Mouse (Mus musculus) neural tube, embryonic 13.5 days (tissue): ENCODE data around the gene Ercc1. TPM values are rescaled to one million over a fixed set of nuclear protein-coding genes. Genes with fewer than 3 reads are reported as not detected.

Experiments used
- ATAC-seq: fragments of 200-750 bp; cut with Nextera tagmentation; 2 replicates; pipeline ENCODE4 v1.8.0; 2017; ENCODE audit warnings: low read depth, mild to moderate bottlenecking, moderate TSS enrichment, moderate library complexity
- H3K27ac ChIP-seq: fragments of 300-500 bp; sonication (generic); replicated peaks from 2 replicates; pipeline ENCODE4 v1.5.1; 2015; ENCODE audit warnings: moderate library complexity, mild to moderate bottlenecking, inconsistent platforms
- H3K27me3 ChIP-seq: fragments of 300-500 bp; sonication (generic); 2 replicates; pipeline ENCODE4 v1.6.1; 2015; ENCODE audit warnings: mild to moderate bottlenecking, inconsistent platforms
- H3K36me3 ChIP-seq: fragments of 300-500 bp; sonication (generic); 2 replicates; pipeline ENCODE4 v1.6.1; 2015; ENCODE audit warnings: mild to moderate bottlenecking, inconsistent platforms
- H3K4me1 ChIP-seq: fragments of 300-500 bp; sonication (generic); replicated peaks from 2 replicates; pipeline ENCODE4 v1.6.1; 2015; ENCODE audit warnings: inconsistent platforms
- H3K4me2 ChIP-seq: fragments of 300-500 bp; sonication (generic); 2 replicates; pipeline ENCODE4 v1.6.1; 2015; ENCODE audit warnings: inconsistent platforms, mild to moderate bottlenecking, moderate library complexity
- H3K4me3 ChIP-seq: fragments of 300-500 bp; sonication (generic); 2 replicates; pipeline ENCODE4 v1.5.1; 2015; ENCODE audit warnings: mild to moderate bottlenecking, inconsistent platforms
- H3K9ac ChIP-seq: fragments of 300-500 bp; sonication (generic); 2 replicates; pipeline ENCODE4 v1.6.1; 2015; ENCODE audit warnings: moderate library complexity, mild to moderate bottlenecking, inconsistent platforms
- H3K9me3 ChIP-seq: fragments of 300-500 bp; sonication (generic); 2 replicates; pipeline ENCODE4 v1.6.1; 2016; ENCODE audit warnings: inconsistent platforms
- WGBS: fragments of 180-500 bp; shearing (Covaris S2); methylation state at CpG from one replicate; pipeline ENCODE4 v1.1.7; 2015; 5-methylcytosine and 5-hydroxymethylcytosine counted together
- polyA plus RNA-seq: library from polyadenylated mRNA; unstranded; fragments of >200 nt; fragmentation: Nextera tagmentation; extraction: Ambion mirVana; gene quantifications from 2 replicates; pipeline ENCODE4 v1.2.1, GENCODE M21; 2015

Ercc1 gene
- polyA plus RNA-seq, 1 experiment from 2014 or later = 90.7 TPM

- Histone ChIP-seq H3K27ac (no peak overlapping the region), H3K9ac (peak overlapping the region; percentile 70), H3K4me3 (peak overlapping the region; percentile 72), H3K9me3 (no peaks in the 10 kb centered on the region), H3K36me3 (peaks cover 21% of the 10 kb centered on the region), H3K27me3 (peaks cover 11% of the 10 kb centered on the region; the same call in 1 of the 2 replicates), H3K4me2 (peak overlapping the region; percentile 95), H3K4me1 (peaks cover 41% of the 10 kb centered on the region)
- under 1% methylated on average over 27 of the region's 27 CpGs for WGBS
- ATAC-seq = peak; percentile 55
Measured at GRCm38 (mm10) chr7:19360944-19361343, 16.4 kb downstream of the Ercc1 start.

GRCm38 (mm10) chr7:19361720-19362119 lies 17.1 kb downstream of the Ercc1 start:
- peaks cover 41% of the 10 kb centered on the region for H3K4me1 ChIP-seq
- ATAC-seq = no peak
- 12% methylated on average over 16 of the region's 16 CpGs for WGBS
- no peaks in the 10 kb centered on the region for H3K9me3 ChIP-seq
- H3K27me3 ChIP-seq = peaks cover 11% of the 10 kb centered on the region; the same call in 1 of the 2 replicates
- H3K9ac ChIP-seq = peak overlapping the region; percentile 70
- peak overlapping the region; percentile 95 for H3K4me2 ChIP-seq
- H3K27ac ChIP-seq = no peak overlapping the region
- peaks cover 13% of the 10 kb centered on the region for H3K36me3 ChIP-seq
- H3K4me3 ChIP-seq = peak overlapping the region; percentile 72

- no peak overlapping the region for H3K4me3 ChIP-seq
- no peak for ATAC-seq
Measured at GRCm38 (mm10) chr7:19362276-19362675, 17.7 kb downstream of the Ercc1 start.

GRCm38 (mm10) chr7:19363881-19364280 lies 19.3 kb downstream of the Ercc1 start:
- Histone ChIP-seq H3K27ac (no peak overlapping the region), H3K4me2 (no peak overlapping the region), H3K36me3 (no peaks in the 10 kb centered on the region), H3K4me3 (no peak overlapping the region), H3K27me3 (peaks cover 17% of the 10 kb centered on the region), H3K4me1 (peaks cover 28% of the 10 kb centered on the region), H3K9ac (no peak overlapping the region), H3K9me3 (no peaks in the 10 kb centered on the region)
- ATAC-seq = no peak
- WGBS = 3% methylated on average over 18 of the region's 18 CpGs

More at GRCm38 (mm10) chr7:19362276-19362675, 17.7 kb downstream of the Ercc1 start:
- peaks cover 11% of the 10 kb centered on the region; the same call in 1 of the 2 replicates for H3K27me3 ChIP-seq
- H3K9me3 ChIP-seq = no peaks in the 10 kb centered on the region
- H3K4me2 ChIP-seq = 0 out of 2 replicates have a peak overlapping the region, but pooled peaks have one; percentile 95
- H3K27ac ChIP-seq = no peak overlapping the region
- peaks cover 8% of the 10 kb centered on the region for H3K36me3 ChIP-seq
- 40% methylated on average over 4 of the region's 4 CpGs for WGBS
- no peak overlapping the region for H3K9ac ChIP-seq
- peaks cover 41% of the 10 kb centered on the region for H3K4me1 ChIP-seq

DNA sequence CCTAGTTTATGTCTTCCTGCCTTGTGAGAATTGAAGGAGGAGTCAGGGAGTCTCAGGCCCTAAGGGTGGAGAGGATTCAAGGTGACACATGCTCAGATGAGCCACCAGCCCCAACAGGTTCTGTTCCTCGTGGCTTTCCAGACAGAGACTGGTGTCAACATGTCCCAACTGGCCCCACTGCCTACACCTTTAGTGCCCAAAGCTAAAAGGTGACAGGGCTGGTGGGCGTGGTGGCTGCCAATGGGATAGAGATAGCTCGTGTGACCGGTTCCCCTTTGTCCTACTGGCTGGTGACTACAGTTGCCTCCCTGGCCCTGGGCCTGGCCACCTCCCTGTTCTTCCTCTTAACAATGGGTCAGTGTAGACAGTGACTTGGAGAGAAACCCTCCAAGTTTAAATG lies 20.8 kb downstream of the Ercc1 start:
- H3K4me1 ChIP-seq = peaks cover 28% of the 10 kb centered on the region
- ATAC-seq = no peak
- H3K27me3 ChIP-seq = peaks cover 25% of the 10 kb centered on the region
- H3K4me3 ChIP-seq = no peak overlapping the region
- H3K4me2 ChIP-seq = no peak overlapping the region
- H3K27ac ChIP-seq = no peak overlapping the region
- no peak overlapping the region for H3K9ac ChIP-seq
- no peaks in the 10 kb centered on the region for H3K36me3 ChIP-seq
- no peaks in the 10 kb centered on the region for H3K9me3 ChIP-seq
- 83% methylated on average over 4 of the region's 4 CpGs for WGBS

DNA sequence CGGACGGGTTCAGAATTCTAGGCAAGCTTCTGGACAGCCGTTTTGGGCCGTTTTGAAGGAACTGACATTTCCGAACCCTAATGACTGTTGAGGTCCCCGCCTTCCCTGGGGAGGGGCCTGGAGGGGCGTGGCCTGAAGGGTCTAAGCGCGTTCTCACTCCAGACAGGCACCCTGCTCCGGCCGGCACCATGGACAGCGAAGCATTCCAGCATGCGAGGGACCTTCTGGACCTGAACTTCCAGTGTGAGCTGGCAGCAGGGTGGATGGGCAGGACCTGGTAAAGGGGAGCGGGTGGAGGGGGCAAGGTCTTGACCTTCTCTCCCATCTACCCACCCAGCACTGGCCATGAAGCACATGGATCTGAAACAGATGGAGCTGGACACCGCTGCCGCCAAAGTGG lies 23.8 kb downstream of the Ercc1 start:
- Histone ChIP-seq H3K36me3 (no peaks in the 10 kb centered on the region), H3K27me3 (peaks cover 15% of the 10 kb centered on the region), H3K4me2 (no peak overlapping the region), H3K4me3 (no peak overlapping the region), H3K27ac (no peak overlapping the region), H3K9ac (no peak overlapping the region), H3K4me1 (peaks cover 9% of the 10 kb centered on the region), H3K9me3 (no peaks in the 10 kb centered on the region)
- whole genome bisulfite sequencing = 18% methylated on average over 16 of the region's 16 CpGs
- ATAC-seq = no peak

DNA sequence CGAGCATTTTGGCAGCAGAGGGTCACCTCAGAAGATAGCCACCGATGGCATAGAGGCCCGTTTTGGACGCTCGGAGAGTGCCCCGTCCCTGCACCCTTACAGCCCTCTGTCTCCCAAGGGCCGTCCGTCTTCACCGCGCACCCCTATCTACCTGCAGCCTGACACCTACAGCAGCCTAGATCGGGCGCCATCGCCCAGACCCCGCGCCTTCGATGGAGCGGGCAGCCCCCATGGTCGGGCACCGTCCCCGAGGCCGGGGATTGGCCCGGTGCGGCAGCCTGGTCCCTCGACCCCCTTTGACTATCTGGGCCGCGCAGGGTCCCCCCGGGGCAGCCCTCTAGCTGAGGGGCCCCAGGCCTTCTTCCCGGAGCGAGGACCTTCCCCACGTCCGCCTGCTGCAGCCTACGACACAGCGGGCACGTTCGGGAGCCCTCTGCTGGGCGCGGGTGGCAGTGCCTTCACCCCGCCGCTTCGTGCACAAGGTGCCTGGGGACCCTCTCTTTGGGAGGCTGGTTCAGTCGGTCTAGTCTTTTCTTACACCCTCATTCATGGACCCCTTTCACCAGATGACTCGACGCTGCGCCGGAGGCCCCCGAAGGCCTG lies 25.3 kb downstream of the Ercc1 start:
- H3K9ac ChIP-seq = peak overlapping the region; percentile 63
- peak; percentile 80 for ATAC-seq
- no peaks in the 10 kb centered on the region for H3K9me3 ChIP-seq
- peak overlapping the region; percentile 35 for H3K4me3 ChIP-seq
- peak overlapping the region; percentile 54 for H3K4me2 ChIP-seq
- H3K27me3 ChIP-seq = peaks cover 15% of the 10 kb centered on the region
- H3K4me1 ChIP-seq = peaks cover 5% of the 10 kb centered on the region
- no peak overlapping the region for H3K27ac ChIP-seq
- 10% methylated on average over 46 of the region's 46 CpGs for WGBS
- no peaks in the 10 kb centered on the region for H3K36me3 ChIP-seq

GRCm38 (mm10) chr7:19373367-19373766 lies 28.8 kb downstream of the Ercc1 start:
- Histone ChIP-seq H3K9me3 (no peaks in the 10 kb centered on the region), H3K9ac (no peak overlapping the region), H3K36me3 (no peaks in the 10 kb centered on the region), H3K4me1 (peaks cover 5% of the 10 kb centered on the region), H3K4me3 (no peak overlapping the region), H3K4me2 (no peak overlapping the region), H3K27me3 (peaks cover 14% of the 10 kb centered on the region), H3K27ac (no peak overlapping the region)
- no peak for ATAC-seq
- WGBS = 84% methylated on average over 2 of the region's 2 CpGs

DNA sequence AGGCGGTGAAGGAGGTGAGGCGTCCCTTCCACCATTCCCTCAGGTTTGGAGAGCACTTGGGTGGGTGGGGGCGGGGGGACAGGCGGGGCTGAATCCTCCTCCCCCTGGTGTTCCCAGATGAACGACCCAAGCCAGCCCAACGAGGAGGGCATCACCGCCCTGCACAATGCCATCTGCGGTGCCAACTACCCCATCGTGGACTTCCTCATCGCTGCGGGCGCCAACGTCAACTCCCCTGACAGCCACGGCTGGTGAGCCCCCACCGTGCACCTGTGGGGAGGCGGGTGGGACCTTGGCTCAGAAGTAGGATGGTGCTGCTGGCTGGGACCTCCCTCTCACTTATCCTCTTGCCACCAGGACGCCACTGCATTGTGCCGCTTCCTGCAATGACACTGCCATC lies 30.8 kb downstream of the Ercc1 start:
- H3K27me3 ChIP-seq = no peaks in the 10 kb centered on the region
- ATAC-seq = no peak

GRCm38 (mm10) chr7:19376019-19376418 lies 31.4 kb downstream of the Ercc1 start:
- H3K9me3 ChIP-seq = no peaks in the 10 kb centered on the region
- WGBS = 94% methylated on average over 4 of the region's 4 CpGs

More for the DNA sequence above, 30.8 kb downstream of the Ercc1 start:
- no peak overlapping the region for H3K4me3 ChIP-seq
- no peaks in the 10 kb centered on the region for H3K36me3 ChIP-seq
- no peaks in the 10 kb centered on the region for H3K9me3 ChIP-seq
- H3K9ac ChIP-seq = no peak overlapping the region
- no peak overlapping the region for H3K27ac ChIP-seq
- H3K4me1 ChIP-seq = no peaks in the 10 kb centered on the region
- 79% methylated on average over 18 of the region's 18 CpGs for WGBS
- H3K4me2 ChIP-seq = no peak overlapping the region

DNA sequence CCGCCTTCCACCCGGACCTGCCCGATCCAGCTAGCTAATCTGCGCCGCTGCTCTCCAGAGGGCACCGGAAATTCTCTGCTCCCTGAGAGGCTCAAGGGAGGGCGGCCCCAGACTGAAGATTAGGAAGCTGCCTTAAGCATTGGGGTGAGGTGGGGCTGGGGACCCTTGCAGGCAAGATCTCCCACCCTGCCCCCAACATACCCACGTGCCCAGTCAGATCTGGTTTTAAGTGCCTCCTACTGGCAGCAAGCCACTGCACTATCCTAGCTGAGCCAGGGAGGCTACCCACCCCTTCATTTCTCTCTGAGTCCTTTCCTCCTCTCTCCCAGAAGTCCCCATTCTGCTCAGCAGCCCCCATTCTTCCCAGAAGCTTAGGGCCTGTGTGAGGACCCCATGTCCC lies 33.5 kb downstream of the Ercc1 start:
- no peak overlapping the region for H3K9ac ChIP-seq
- H3K4me3 ChIP-seq = no peak overlapping the region
- H3K4me1 ChIP-seq = peaks cover 8% of the 10 kb centered on the region
- ATAC-seq = no peak
- no peak overlapping the region for H3K4me2 ChIP-seq
- H3K36me3 ChIP-seq = no peaks in the 10 kb centered on the region
- H3K27ac ChIP-seq = no peak overlapping the region
- H3K27me3 ChIP-seq = no peaks in the 10 kb centered on the region
- 82% methylated on average over 8 of the region's 8 CpGs for WGBS
- no peaks in the 10 kb centered on the region for H3K9me3 ChIP-seq

More at GRCm38 (mm10) chr7:19376019-19376418, 31.4 kb downstream of the Ercc1 start:
- Histone ChIP-seq H3K27ac (no peak overlapping the region), H3K9ac (no peak overlapping the region), H3K27me3 (no peaks in the 10 kb centered on the region), H3K4me1 (no peaks in the 10 kb centered on the region), H3K4me3 (no peak overlapping the region), H3K36me3 (no peaks in the 10 kb centered on the region), H3K4me2 (no peak overlapping the region)
- no peak for ATAC-seq

GRCm38 (mm10) chr7:19381377-19382165 lies 37.0 kb downstream of the Ercc1 start, which contains the start of gene Ercc2:
Gene Ercc2 (plus strand): TSS chr7:19382010.
- peaks cover 28% of the 10 kb centered on the region for H3K36me3 ChIP-seq
- no peaks in the 10 kb centered on the region for H3K9me3 ChIP-seq
- peak within 1 kb of the TSS; percentile 86 for H3K4me3 ChIP-seq
- peaks cover 21% of the 10 kb centered on the region for H3K4me1 ChIP-seq
- H3K27me3 ChIP-seq = no peaks in the 10 kb centered on the region
- H3K4me2 ChIP-seq = peak within 1 kb of the TSS; percentile 91
- peak; percentile 94 for ATAC-seq
- peak within 1 kb of the TSS; percentile 59 for H3K27ac ChIP-seq
- peak within 1 kb of the TSS; percentile 87 for H3K9ac ChIP-seq
- WGBS = 7% methylated on average over 43 of the region's 48 CpGs
